Mouse (Mus musculus) cerebellum, adult 9-11 months (tissue): Measurements from ENCODE around the gene Vps41.

Experiments
- DNase-seq: peaks from one replicate; pipeline ENCODE4 v3.0.0; 2022

Vps41 gene

GRCm38 (mm10) chr13:18717185-18717584, at the start of gene Vps41:
TSS of gene Vps41 (plus strand) at chr13:18717286.
- peak; percentile 84 for DNase-seq

GRCm38 (mm10) chr13:18698518-18699065, 18.5 kb upstream of the Vps41 start:
- no peak for DNase-seq

- DNase-seq: no peak
Measured at GRCm38 (mm10) chr13:18711685-18712084, 5.4 kb upstream of the Vps41 start.

- DNase-seq: no peak
Measured at GRCm38 (mm10) chr13:18716707-18717106, 379 bp upstream of the Vps41 start.

- no peak for DNase-seq
Measured at GRCm38 (mm10) chr13:18718461-18718860, 1.4 kb downstream of the Vps41 start.

GRCm38 (mm10) chr13:18730666-18731065, 13.6 kb downstream of the Vps41 start:
- no peak for DNase-seq

GRCm38 (mm10) chr13:18736590-18736989, 19.5 kb downstream of the Vps41 start:
- no peak for DNase-seq

- DNase-seq: no peak
Measured at GRCm38 (mm10) chr13:18743575-18744265, 26.6 kb downstream of the Vps41 start.

- no peak for DNase-seq
Measured at GRCm38 (mm10) chr13:18744266-18744652, 27.2 kb downstream of the Vps41 start.

- DNase-seq: no peak
Measured at GRCm38 (mm10) chr13:18757958-18758357, 40.9 kb downstream of the Vps41 start.

GRCm38 (mm10) chr13:18759361-18760056, 42.4 kb downstream of the Vps41 start:
- DNase-seq: no peak

- no peak for DNase-seq
Measured at GRCm38 (mm10) chr13:18761452-18761851, 44.4 kb downstream of the Vps41 start.

- DNase-seq: no peak
Measured at GRCm38 (mm10) chr13:18767893-18768292, 50.8 kb downstream of the Vps41 start.

- no peak for DNase-seq
Measured at GRCm38 (mm10) chr13:18768495-18768894, 51.4 kb downstream of the Vps41 start.

GRCm38 (mm10) chr13:18773437-18774198, 56.5 kb downstream of the Vps41 start:
- no peak for DNase-seq

- no peak for DNase-seq
Measured at GRCm38 (mm10) chr13:18781250-18781649, 64.2 kb downstream of the Vps41 start.

GRCm38 (mm10) chr13:18785702-18786101, 68.6 kb downstream of the Vps41 start:
- DNase-seq: no peak

- DNase-seq: no peak
Measured at GRCm38 (mm10) chr13:18788040-18788439, 71.0 kb downstream of the Vps41 start.

GRCm38 (mm10) chr13:18788689-18789088, 71.6 kb downstream of the Vps41 start:
- DNase-seq: no peak

GRCm38 (mm10) chr13:18789662-18790061, 72.6 kb downstream of the Vps41 start:
- no peak for DNase-seq

GRCm38 (mm10) chr13:18790086-18790485, 73.0 kb downstream of the Vps41 start:
- DNase-seq: no peak

GRCm38 (mm10) chr13:18791314-18791713, 74.2 kb downstream of the Vps41 start:
- no peak for DNase-seq

- no peak for DNase-seq
Measured at GRCm38 (mm10) chr13:18791724-18792123, 74.6 kb downstream of the Vps41 start.
